In the genomic region with DNA sequence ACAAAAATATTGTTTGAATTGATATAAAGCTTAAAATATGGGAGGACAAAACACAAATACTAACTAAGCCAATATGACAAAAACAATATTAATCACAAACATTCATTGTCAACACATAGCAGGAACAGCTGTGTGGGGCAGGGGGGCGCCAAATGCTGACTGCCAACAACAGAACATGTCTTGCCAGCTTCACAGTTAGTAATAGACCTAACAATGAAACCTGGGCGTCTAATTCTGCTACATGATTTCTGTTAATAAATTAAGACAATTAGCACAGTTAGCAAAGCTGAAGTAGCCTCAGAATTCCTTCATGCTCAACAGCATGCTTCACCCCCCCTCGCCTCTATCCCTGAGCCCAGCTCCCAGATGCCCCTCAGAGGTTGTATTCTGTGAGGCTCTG, we compare ENCODE assay signal across 27 mouse cellular contexts. TPM values are rescaled to one million over a fixed set of nuclear protein-coding genes. Genes with fewer than 3 reads are reported as not detected.
DNase-seq lines count a peak whose midpoint lies in the region; ATAC-seq and TF ChIP-seq lines count a peak whose summit lies in the region.
"Had no signal": no experiment of that assay in that cellular context is flagged by ENCODE, and none has a peak within 500 bp of the region (broad histone marks: within the 10 kb centered on the region; RNA-seq: fewer than 3 reads in every experiment).

No protein-coding gene starts in this region.

- no peaks in the 10 kb centered on the region for H3K27me3 ChIP-seq in forebrain, embryonic 14.5 days (replicated peaks; ENCODE audit: control insufficient read depth, insufficient read depth, low read length)
- no peaks in the 10 kb centered on the region for H3K27me3 ChIP-seq in forebrain, embryonic 12.5 days
- no peaks in the 10 kb centered on the region for H3K27me3 ChIP-seq in hindbrain, postnatal 0 days (ENCODE audit: insufficient read depth, low read length)
- no peaks in the 10 kb centered on the region for H3K27me3 ChIP-seq in hindbrain, embryonic 12.5 days
- H3K27me3 ChIP-seq: liver, embryonic 12.5 days; neural tube, embryonic 13.5 days had no signal

- no peaks in the 10 kb centered on the region for H3K9me3 ChIP-seq in forebrain, embryonic 14.5 days (replicated peaks; ENCODE audit: control insufficient read depth, low read length)
- H3K9me3 ChIP-seq in forebrain, embryonic 12.5 days: no peaks in the 10 kb centered on the region
- H3K9me3 ChIP-seq in hindbrain, postnatal 0 days (ENCODE audit: low read length): no peaks in the 10 kb centered on the region
- H3K9me3 ChIP-seq in hindbrain, embryonic 12.5 days (replicated peaks): no peaks in the 10 kb centered on the region
- H3K9me3 ChIP-seq: heart, embryonic 13.5 days; liver, embryonic 12.5 days; neural tube, embryonic 13.5 days had no signal

- TF ChIP-seq POLR2A in brain, embryonic 14.5 days (IDR thresholded peaks at IDR 0.05; ENCODE audit: borderline replicate concordance, extremely low read depth, insufficient read depth, insufficient read length, poor library complexity, severe bottlenecking): no peak

- H3K4me3 ChIP-seq in forebrain, embryonic 14.5 days (ENCODE audit: low read depth, low read length): no peak overlapping the region
- H3K4me3 ChIP-seq in forebrain, embryonic 12.5 days (replicated peaks): no peak overlapping the region
- no peak overlapping the region for H3K4me3 ChIP-seq in hindbrain, postnatal 0 days (ENCODE audit: low read length)
- H3K4me3 ChIP-seq in hindbrain, embryonic 12.5 days: no peak overlapping the region
- H3K4me3 ChIP-seq: gastrocnemius, adult 2 months; heart, adult 2 months; heart, embryonic 13.5 days; liver, embryonic 12.5 days; neural tube, embryonic 13.5 days had no signal

- no peak overlapping the region for H3K4me2 ChIP-seq in forebrain, embryonic 14.5 days (ENCODE audit: low read length)
- H3K4me2 ChIP-seq in forebrain, embryonic 12.5 days: no peak overlapping the region
- no peak overlapping the region for H3K4me2 ChIP-seq in hindbrain, postnatal 0 days (ENCODE audit: low read depth, low read length)
- H3K4me2 ChIP-seq in hindbrain, embryonic 12.5 days (replicated peaks): no peak overlapping the region
- H3K4me2 ChIP-seq: heart, embryonic 13.5 days; liver, embryonic 12.5 days; midbrain, embryonic 11.5 days; neural tube, embryonic 13.5 days had no signal

- H3K36me3 ChIP-seq in forebrain, embryonic 14.5 days (ENCODE audit: control insufficient read depth, insufficient read depth, low read length): no peaks in the 10 kb centered on the region
- no peaks in the 10 kb centered on the region for H3K36me3 ChIP-seq in forebrain, embryonic 12.5 days (replicated peaks)
- no peaks in the 10 kb centered on the region for H3K36me3 ChIP-seq in hindbrain, postnatal 0 days (ENCODE audit: insufficient read depth, low read length)
- no peaks in the 10 kb centered on the region for H3K36me3 ChIP-seq in hindbrain, embryonic 12.5 days
- H3K36me3 ChIP-seq: heart, embryonic 13.5 days; liver, embryonic 12.5 days; neural tube, embryonic 13.5 days had no signal

- no peak for ATAC-seq in forebrain, embryonic 14.5 days
- ATAC-seq in forebrain, embryonic 12.5 days (ENCODE audit: low FRiP score): no peak
- ATAC-seq in hindbrain, postnatal 0 days: no peak
- ATAC-seq in hindbrain, embryonic 12.5 days (ENCODE audit: low FRiP score): no peak
- ATAC-seq: activated CD4-positive, CD25-positive, alpha-beta regulatory T cell, adult 4 months; inflammation-experienced regulatory T-cells, adult 6 months; liver, embryonic 12.5 days; liver, postnatal 0 days had no signal

- WGBS in forebrain, embryonic 14.5 days: 64% methylated on average over 3 of the region's 3 CpGs
- WGBS in forebrain, embryonic 12.5 days: 71% methylated on average over 3 of the region's 3 CpGs
- 47% methylated on average over 3 of the region's 3 CpGs for WGBS in hindbrain, postnatal 0 days
- WGBS in hindbrain, embryonic 12.5 days: 83% methylated on average over 3 of the region's 3 CpGs

- H3K27ac ChIP-seq in forebrain, embryonic 14.5 days (ENCODE audit: low read depth, low read length): no peak overlapping the region
- H3K27ac ChIP-seq in forebrain, embryonic 12.5 days: no peak overlapping the region
- H3K27ac ChIP-seq in hindbrain, postnatal 0 days: no peak overlapping the region
- no peak overlapping the region for H3K27ac ChIP-seq in hindbrain, embryonic 12.5 days
- H3K27ac ChIP-seq: gastrocnemius, adult 2 months; heart, adult 2 months; heart, embryonic 13.5 days; kidney, postnatal 0 days; liver, embryonic 12.5 days; neural tube, embryonic 13.5 days had no signal

- TF ChIP-seq CTCF in hindbrain, postnatal 0 days (IDR thresholded peaks at IDR 0.05; ENCODE audit: low read depth): no peak
- TF ChIP-seq CTCF in brain, embryonic 14.5 days (IDR thresholded peaks at IDR 0.05; ENCODE audit: borderline replicate concordance, extremely low read depth, insufficient read depth, insufficient read length): no peak

- peak; percentile 42 for DNase-seq in forebrain, embryonic 14.5 days (ENCODE audit: low spot score)
- DNase-seq in hindbrain, postnatal 0 days (ENCODE audit: low spot score): peak; percentile 56
- DNase-seq in Muller cell, postnatal 12 days (ENCODE audit: inconsistent ontology term): peak; percentile 50
- peak; percentile 59 for DNase-seq in brain, embryonic 14.5 days (ENCODE audit: low read depth)
- DNase-seq in retina, postnatal 1 day: no peak
- DNase-seq: adrenal gland, adult 2 months; adrenal gland, postnatal 36 days; B cell, adult 2 months; cerebellum, adult 9-10 months; gastrocnemius, adult 2 months; gastrocnemius, postnatal 36 days; heart, adult 2 months; heart, postnatal 10 days; kidney, adult 8-10 months; kidney, postnatal 4 days; liver, postnatal 0 days; lung, postnatal 36 days; thymus, postnatal 4 days had no signal

- no peak overlapping the region for H3K9ac ChIP-seq in forebrain, embryonic 14.5 days (ENCODE audit: low read length)
- no peak overlapping the region for H3K9ac ChIP-seq in forebrain, embryonic 12.5 days
- no peak overlapping the region for H3K9ac ChIP-seq in hindbrain, postnatal 0 days (replicated peaks; ENCODE audit: low read length)
- H3K9ac ChIP-seq in hindbrain, embryonic 12.5 days: no peak overlapping the region
- H3K9ac ChIP-seq: heart, embryonic 13.5 days; liver, embryonic 12.5 days; liver, postnatal 0 days; neural tube, embryonic 13.5 days had no signal

- no peaks in the 10 kb centered on the region; the same call in 1 of the 2 replicates for H3K4me1 ChIP-seq in forebrain, embryonic 14.5 days (ENCODE audit: control insufficient read depth, insufficient read depth, low read length)
- no peaks in the 10 kb centered on the region for H3K4me1 ChIP-seq in forebrain, embryonic 12.5 days
- no peaks in the 10 kb centered on the region for H3K4me1 ChIP-seq in hindbrain, postnatal 0 days (ENCODE audit: insufficient read depth, low read length)
- H3K4me1 ChIP-seq in hindbrain, embryonic 12.5 days: no peaks in the 10 kb centered on the region
- H3K4me1 ChIP-seq: heart, embryonic 13.5 days; liver, embryonic 12.5 days; neural tube, embryonic 13.5 days had no signal

RNA-seq across cellular contexts. Expression of a gene that starts 21.2 kb away (rescaled TPM):
- 4.2 and 4.3 TPM in 2 replicates for polyA plus RNA-seq in forebrain, embryonic 14.5 days (2014; fragmentation: Nextera tagmentation; extraction: Ambion mirVana)
- 3.0 and 3.3 TPM in 2 replicates for polyA plus RNA-seq in forebrain, embryonic 12.5 days (2016; fragmentation: Nextera tagmentation; extraction: Ambion mirVana)
- total RNA-seq in hindbrain, postnatal 0 days (2014; rRNA removed): 0.58 and 1.5 TPM in 2 replicates
- 3.7 and 3.9 TPM in 2 replicates for polyA plus RNA-seq in hindbrain, postnatal 0 days (2015; fragmentation: Nextera tagmentation; extraction: Ambion mirVana)
- polyA plus RNA-seq in hindbrain, embryonic 12.5 days (2016; fragmentation: Nextera tagmentation; extraction: Ambion mirVana): 2.5 and 3.3 TPM in 2 replicates
- polyA plus RNA-seq in brain, embryonic 14.5 days (2012; rRNA removed): 2.3 and 2.7 TPM in 2 replicates
- total RNA-seq: gastrocnemius, adult 2 months; gastrocnemius, postnatal 36 days; heart, adult 2 months; heart, postnatal 10 days had no signal
- polyA plus RNA-seq: activated CD4-positive, CD25-positive, alpha-beta regulatory T cell, adult 4 months; adrenal gland, adult 2 months; heart, embryonic 13.5 days; inflammation-experienced regulatory T-cells, adult 6 months had no signal
